Mouse (Mus musculus): Measurements from ENCODE around the gene Ccl1. TPM values are rescaled to one million over a fixed set of nuclear protein-coding genes. Genes with fewer than 3 reads are reported as not detected.

Ccl1 gene
- polyA plus RNA-seq, 1 experiment = 0.98 TPM

DNA sequence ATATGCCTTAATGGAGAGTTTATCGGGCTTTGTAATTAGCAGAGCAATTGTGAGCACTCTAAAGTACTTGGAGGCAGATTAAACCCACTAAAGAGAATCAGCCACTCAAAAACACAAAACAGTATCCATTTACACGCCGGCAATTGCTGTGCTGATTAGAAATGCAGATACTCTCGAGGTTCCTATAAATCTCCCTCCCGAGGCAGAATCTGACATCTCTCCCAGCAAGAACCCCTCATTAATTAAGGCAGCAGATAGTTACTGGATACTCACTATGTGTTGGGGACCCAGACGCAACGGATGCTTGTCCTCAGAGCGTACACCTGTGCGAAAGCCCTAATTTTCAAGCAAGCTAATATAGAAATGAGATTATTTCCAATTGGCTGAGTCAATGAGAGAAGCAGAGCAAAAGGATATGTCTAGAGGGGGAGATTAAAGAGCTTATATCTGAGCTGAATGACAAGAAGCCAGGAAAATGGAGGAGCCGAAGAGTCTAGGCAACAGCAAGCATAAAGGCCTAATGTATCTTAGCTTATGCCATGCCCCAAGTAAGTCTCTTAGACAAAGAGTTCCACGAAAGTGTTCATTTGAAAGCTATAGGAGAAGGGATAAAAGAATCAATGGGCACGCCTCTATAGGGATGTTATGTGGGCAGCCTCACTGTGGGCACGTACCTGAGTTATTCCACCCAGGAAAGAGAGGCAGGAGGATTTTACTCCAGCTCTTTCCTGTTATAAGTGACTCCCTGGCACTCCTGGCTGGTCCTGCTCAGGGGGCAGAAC lies 115.5 kb downstream of the Ccl1 start:
- Histone ChIP-seq H3K4me3 (ENCODE audit: control insufficient read depth, low read depth, low read length) (no peak overlapping the region), H3K4me1 (ENCODE audit: control insufficient read depth, insufficient read depth, low read length) (no peaks in the 10 kb centered on the region), H3K27ac (ENCODE audit: control insufficient read depth, insufficient read depth, low read depth, low read length) (no peak overlapping the region), H3K36me3 (ENCODE audit: control insufficient read depth, insufficient read depth, low read length) (no peaks in the 10 kb centered on the region), H3K27me3 (ENCODE audit: control insufficient read depth, insufficient read depth, low read length) (no peaks in the 10 kb centered on the region)
- TF ChIP-seq POLR2A (IDR thresholded peaks at IDR 0.05; ENCODE audit: control insufficient read depth, low read depth, low read length) (no peak), CTCF (IDR thresholded peaks at IDR 0.05; ENCODE audit: control insufficient read depth, insufficient read depth, insufficient replicate concordance, low read depth, low read length) (no peak)

DNA sequence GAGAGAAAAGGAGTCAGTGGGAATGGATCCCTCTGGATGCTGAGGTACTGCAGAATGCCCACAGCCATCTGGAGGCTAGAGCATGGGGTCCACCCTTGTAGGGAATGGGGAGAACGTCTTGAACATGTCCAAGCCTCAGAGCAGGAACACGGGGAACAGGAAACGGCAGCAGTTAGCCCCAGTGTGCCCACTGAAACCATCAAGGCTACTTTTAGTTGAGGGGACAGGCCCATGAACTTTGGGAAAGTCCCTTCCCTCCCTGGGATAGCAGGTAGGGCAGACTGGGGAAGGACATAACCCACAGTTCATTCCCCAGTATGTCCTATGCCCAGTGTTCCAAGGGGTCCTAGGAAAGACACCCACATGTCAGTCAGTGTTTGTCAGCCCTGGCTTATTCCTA lies 119.8 kb downstream of the Ccl1 start:
- no peak overlapping the region for H3K27ac ChIP-seq (ENCODE audit: control insufficient read depth, insufficient read depth, low read depth, low read length)
- TF ChIP-seq CTCF (IDR thresholded peaks at IDR 0.05; ENCODE audit: control insufficient read depth, insufficient read depth, insufficient replicate concordance, low read depth, low read length) = no peak
- TF ChIP-seq POLR2A (IDR thresholded peaks at IDR 0.05; ENCODE audit: control insufficient read depth, low read depth, low read length) = no peak
- H3K4me1 ChIP-seq (ENCODE audit: control insufficient read depth, insufficient read depth, low read length) = no peaks in the 10 kb centered on the region
- H3K36me3 ChIP-seq (ENCODE audit: control insufficient read depth, insufficient read depth, low read length) = no peaks in the 10 kb centered on the region
- no peaks in the 10 kb centered on the region for H3K27me3 ChIP-seq (ENCODE audit: control insufficient read depth, insufficient read depth, low read length)
- no peak overlapping the region for H3K4me3 ChIP-seq (ENCODE audit: control insufficient read depth, low read depth, low read length)

DNA sequence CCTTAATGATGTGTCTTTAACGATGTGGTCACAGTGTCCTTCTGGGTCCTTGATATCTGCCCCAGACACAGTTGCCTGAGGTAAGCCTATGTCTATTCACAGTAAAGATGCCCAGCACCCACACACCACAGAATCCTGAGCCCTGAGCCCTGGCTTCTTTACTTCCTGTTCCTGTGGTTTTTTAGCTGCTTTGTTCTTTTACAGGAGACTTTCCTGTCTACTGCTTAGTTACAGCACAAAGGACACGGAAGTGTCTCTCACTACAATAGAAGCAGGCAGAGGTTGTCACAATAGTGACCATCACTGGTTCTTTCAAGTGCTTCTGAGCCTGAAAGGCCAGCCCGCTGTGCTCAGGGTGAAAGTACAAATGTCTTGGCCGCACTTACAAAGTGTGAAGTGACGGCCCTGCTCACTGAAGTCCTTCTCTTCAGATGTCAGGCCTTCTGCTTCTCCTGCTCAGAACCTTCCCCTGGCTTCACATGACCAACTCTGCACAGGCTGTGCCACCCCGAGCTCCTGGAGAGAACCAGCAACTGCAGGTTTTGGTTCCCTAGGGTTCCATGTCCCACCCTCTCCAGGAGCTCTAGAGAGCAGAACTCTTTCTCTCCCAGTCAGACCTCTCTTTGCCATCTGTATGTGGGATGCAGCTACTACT lies 122.1 kb downstream of the Ccl1 start:
- TF ChIP-seq CTCF (IDR thresholded peaks at IDR 0.05; ENCODE audit: control insufficient read depth, insufficient read depth, insufficient replicate concordance, low read depth, low read length) = no peak
- TF ChIP-seq POLR2A (IDR thresholded peaks at IDR 0.05; ENCODE audit: control insufficient read depth, low read depth, low read length) = no peak
- no peak overlapping the region for H3K27ac ChIP-seq (ENCODE audit: control insufficient read depth, insufficient read depth, low read depth, low read length)
- H3K36me3 ChIP-seq (ENCODE audit: control insufficient read depth, insufficient read depth, low read length) = no peaks in the 10 kb centered on the region
- no peaks in the 10 kb centered on the region for H3K27me3 ChIP-seq (ENCODE audit: control insufficient read depth, insufficient read depth, low read length)
- no peak overlapping the region for H3K4me3 ChIP-seq (ENCODE audit: control insufficient read depth, low read depth, low read length)
- H3K4me1 ChIP-seq (ENCODE audit: control insufficient read depth, insufficient read depth, low read length) = no peaks in the 10 kb centered on the region

DNA sequence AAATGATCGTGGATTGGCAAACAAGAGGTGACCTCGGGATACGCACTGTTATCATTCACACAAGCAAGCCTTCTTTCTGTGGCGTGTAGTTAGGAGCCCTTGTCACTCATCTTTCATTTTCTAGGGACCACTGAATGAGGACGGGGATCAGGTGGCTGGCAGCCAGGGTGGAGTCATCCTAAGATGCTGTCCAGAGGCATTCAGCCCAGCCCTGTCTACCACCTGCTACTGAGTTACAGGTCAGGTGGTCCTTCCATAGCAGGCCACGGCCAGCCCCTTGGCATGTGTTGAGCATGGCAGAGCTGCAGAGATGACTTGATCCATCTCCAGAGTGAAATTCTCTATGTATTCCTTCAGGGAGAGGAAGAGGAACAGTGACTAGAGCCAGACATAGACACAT lies 123.1 kb downstream of the Ccl1 start:
- H3K4me3 ChIP-seq (ENCODE audit: control insufficient read depth, low read depth, low read length) = no peak overlapping the region
- H3K36me3 ChIP-seq (ENCODE audit: control insufficient read depth, insufficient read depth, low read length) = no peaks in the 10 kb centered on the region
- no peak overlapping the region for H3K27ac ChIP-seq (ENCODE audit: control insufficient read depth, insufficient read depth, low read depth, low read length)
- TF ChIP-seq CTCF (IDR thresholded peaks at IDR 0.05; ENCODE audit: control insufficient read depth, insufficient read depth, insufficient replicate concordance, low read depth, low read length) = no peak
- no peaks in the 10 kb centered on the region for H3K4me1 ChIP-seq (ENCODE audit: control insufficient read depth, insufficient read depth, low read length)
- no peaks in the 10 kb centered on the region for H3K27me3 ChIP-seq (ENCODE audit: control insufficient read depth, insufficient read depth, low read length)

DNA sequence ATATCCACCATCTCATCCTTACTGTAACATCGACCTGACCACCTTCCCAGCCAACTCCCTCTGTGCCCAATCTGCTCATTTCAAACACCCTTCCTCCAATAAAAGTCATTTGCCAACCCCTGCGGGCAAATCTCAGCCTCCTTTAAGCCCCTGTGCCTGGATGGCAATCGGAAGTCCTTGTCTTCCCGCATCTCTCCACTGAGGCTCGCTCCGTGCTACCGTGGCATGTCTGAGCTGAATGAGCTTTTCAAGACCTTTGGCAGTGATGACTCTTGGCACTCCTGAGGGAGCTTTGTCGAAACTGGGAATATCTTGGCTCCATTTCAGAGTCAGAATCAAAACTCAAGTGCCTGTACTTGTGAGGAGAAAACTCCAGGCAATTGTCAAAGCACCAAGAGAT lies 124.2 kb downstream of the Ccl1 start:
- Histone ChIP-seq H3K4me1 (ENCODE audit: control insufficient read depth, insufficient read depth, low read length) (no peaks in the 10 kb centered on the region), H3K36me3 (ENCODE audit: control insufficient read depth, insufficient read depth, low read length) (no peaks in the 10 kb centered on the region), H3K27me3 (ENCODE audit: control insufficient read depth, insufficient read depth, low read length) (no peaks in the 10 kb centered on the region), H3K4me3 (ENCODE audit: control insufficient read depth, low read depth, low read length) (no peak overlapping the region), H3K27ac (ENCODE audit: control insufficient read depth, insufficient read depth, low read depth, low read length) (no peak overlapping the region)
- TF ChIP-seq CTCF (IDR thresholded peaks at IDR 0.05; ENCODE audit: control insufficient read depth, insufficient read depth, insufficient replicate concordance, low read depth, low read length) (no peak), POLR2A (IDR thresholded peaks at IDR 0.05; ENCODE audit: control insufficient read depth, low read depth, low read length) (no peak)

DNA sequence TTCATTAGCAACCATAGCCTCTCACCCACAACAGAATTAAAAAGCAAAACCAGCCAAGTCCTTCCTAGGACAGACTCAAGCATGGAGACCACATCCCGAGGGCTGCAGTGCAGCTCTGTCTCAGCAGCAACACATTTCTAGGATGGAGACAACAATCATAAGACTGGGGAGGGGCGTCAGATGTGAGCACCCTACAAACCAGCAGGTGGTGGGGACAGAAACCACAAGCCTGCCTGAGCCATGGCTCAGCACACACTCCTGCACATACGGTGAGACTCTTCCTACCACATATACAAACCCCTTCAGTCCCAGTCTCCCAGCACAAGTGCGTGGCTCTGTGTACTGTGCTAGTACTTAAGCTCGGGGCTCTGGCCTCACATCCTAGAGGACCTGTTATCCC lies 127.3 kb downstream of the Ccl1 start:
- Histone ChIP-seq H3K27me3 (ENCODE audit: control insufficient read depth, insufficient read depth, low read length) (no peaks in the 10 kb centered on the region), H3K4me1 (ENCODE audit: control insufficient read depth, insufficient read depth, low read length) (peaks cover 3% of the 10 kb centered on the region; the same call in 1 of the 2 replicates), H3K4me3 (ENCODE audit: control insufficient read depth, low read depth, low read length) (no peak overlapping the region), H3K27ac (ENCODE audit: control insufficient read depth, insufficient read depth, low read depth, low read length) (no peak overlapping the region), H3K36me3 (ENCODE audit: control insufficient read depth, insufficient read depth, low read length) (no peaks in the 10 kb centered on the region)
- TF ChIP-seq CTCF (IDR thresholded peaks at IDR 0.05; ENCODE audit: control insufficient read depth, insufficient read depth, insufficient replicate concordance, low read depth, low read length) = no peak
- TF ChIP-seq POLR2A (IDR thresholded peaks at IDR 0.05; ENCODE audit: control insufficient read depth, low read depth, low read length) = no peak

DNA sequence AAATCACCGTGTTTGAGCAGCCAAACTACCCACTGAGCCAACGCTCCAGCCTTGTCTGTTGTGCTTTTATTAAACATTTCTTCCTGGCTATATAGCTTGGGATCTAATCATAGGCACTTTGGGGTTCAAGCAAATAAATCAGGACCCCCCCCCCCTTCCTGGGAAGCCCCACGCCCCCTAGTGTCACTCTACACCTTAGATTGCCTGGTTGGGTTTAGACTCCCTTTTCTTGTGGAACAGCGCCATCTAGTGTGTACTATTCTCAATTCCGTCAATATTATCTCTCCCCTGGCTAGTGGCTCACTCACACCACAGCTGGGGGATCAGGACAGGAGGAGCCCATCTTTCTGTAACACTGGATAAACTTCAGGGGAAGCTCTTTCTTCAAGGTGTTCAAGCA lies 127.8 kb downstream of the Ccl1 start:
- H3K27me3 ChIP-seq (ENCODE audit: control insufficient read depth, insufficient read depth, low read length) = no peaks in the 10 kb centered on the region
- no peak overlapping the region for H3K27ac ChIP-seq (ENCODE audit: control insufficient read depth, insufficient read depth, low read depth, low read length)
- no peak overlapping the region for H3K4me3 ChIP-seq (ENCODE audit: control insufficient read depth, low read depth, low read length)
- H3K36me3 ChIP-seq (ENCODE audit: control insufficient read depth, insufficient read depth, low read length) = no peaks in the 10 kb centered on the region
- TF ChIP-seq POLR2A (IDR thresholded peaks at IDR 0.05; ENCODE audit: control insufficient read depth, low read depth, low read length) = no peak
- TF ChIP-seq CTCF (IDR thresholded peaks at IDR 0.05; ENCODE audit: control insufficient read depth, insufficient read depth, insufficient replicate concordance, low read depth, low read length) = 0 out of 2 replicates have a peak, but pooled peaks have one; percentile 17
- peaks cover 3% of the 10 kb centered on the region; the same call in 1 of the 2 replicates for H3K4me1 ChIP-seq (ENCODE audit: control insufficient read depth, insufficient read depth, low read length)
